Mouse (Mus musculus): ENCODE data around the gene Rnf111. TPM values are rescaled to one million over a fixed set of nuclear protein-coding genes. Genes with fewer than 3 reads are reported as not detected.
"Not testable (repeated sequence)": the region's sequence is repeated elsewhere in the genome, so short reads cannot be mapped to it uniquely, and the experiment has no call there.

Gene Rnf111
- total RNA-seq (2014; rRNA removed) = 26.2 and 35.9 TPM in 2 replicates
- 14.9 and 15.9 TPM in 2 replicates for polyA plus RNA-seq (2015; fragmentation: Nextera tagmentation; extraction: Ambion mirVana)

DNA sequence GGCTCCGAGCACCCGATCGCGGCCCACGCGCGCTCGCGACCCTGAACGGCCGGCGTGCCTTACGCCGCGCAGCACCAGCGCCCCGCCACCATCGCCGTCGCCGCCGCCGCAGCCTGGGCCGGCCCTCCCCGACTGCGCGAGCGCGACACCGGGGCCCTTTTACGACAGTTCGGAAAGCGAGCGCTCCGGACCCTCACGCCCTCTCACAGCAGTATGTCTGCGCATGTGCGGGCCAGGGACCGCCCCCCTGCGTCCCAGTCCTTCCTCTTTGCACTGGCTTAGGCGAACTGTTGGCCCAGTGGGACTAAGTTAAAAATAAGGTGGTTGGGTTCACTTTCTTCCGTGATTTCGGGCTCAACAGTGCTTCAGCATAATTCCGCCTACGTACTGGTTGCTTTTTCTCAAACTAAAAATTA is at the start of gene Rnf111:
TSS of gene Rnf111 (minus strand) at position 100 of the 416 bp plus-strand sequence.
- under 1% methylated on average over 41 of the region's 45 CpGs for WGBS
- peak within 1 kb of the TSS; percentile 85 for H3K4me3 ChIP-seq (ENCODE audit: low read length)
- H3K4me2 ChIP-seq (ENCODE audit: low read depth, low read length) = peak within 1 kb of the TSS; percentile 72
- H3K27ac ChIP-seq = peak within 1 kb of the TSS; percentile 96
- H3K9me3 ChIP-seq (ENCODE audit: low read length) = no peaks in the 10 kb centered on the region
- peak within 1 kb of the TSS; percentile 96 for H3K9ac ChIP-seq (replicated peaks; ENCODE audit: low read length)
- TF ChIP-seq CTCF (IDR thresholded peaks at IDR 0.05; ENCODE audit: low read depth) = peak; percentile 6; the same call in 1 of the 2 replicates
- peaks cover 6% of the 10 kb centered on the region for H3K4me1 ChIP-seq (ENCODE audit: insufficient read depth, low read length)
- H3K36me3 ChIP-seq (ENCODE audit: insufficient read depth, low read length) = no peaks in the 10 kb centered on the region
- peak; percentile 98 for ATAC-seq
- DNase-seq (ENCODE audit: low spot score) = peak; percentile 97
- no peaks in the 10 kb centered on the region for H3K27me3 ChIP-seq (ENCODE audit: insufficient read depth, low read length)

DNA sequence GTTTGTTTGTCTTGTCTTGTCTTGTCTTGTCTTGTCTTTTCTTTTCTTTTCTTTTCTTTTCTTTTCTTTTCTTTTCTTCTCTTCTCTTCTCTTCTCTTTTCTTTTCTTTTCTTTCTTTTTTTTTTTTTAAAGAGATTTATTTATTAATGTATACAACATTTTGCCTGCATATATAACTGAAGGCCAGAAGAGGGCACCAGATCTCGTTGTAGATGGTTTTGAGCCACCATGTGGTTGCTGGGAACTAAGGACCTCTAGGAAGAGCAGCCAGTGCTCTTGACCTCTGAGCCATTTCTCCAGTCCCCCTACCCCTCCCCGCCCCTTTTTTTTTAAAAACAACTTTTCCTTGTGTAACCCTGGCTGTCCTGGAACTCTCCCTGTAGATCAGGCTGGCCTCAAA is 48.7 kb upstream of the Rnf111 start:
- not testable (repeated sequence) for H3K36me3 ChIP-seq (ENCODE audit: insufficient read depth, low read length); H3K4me2 ChIP-seq (ENCODE audit: low read depth, low read length); H3K4me1 ChIP-seq (ENCODE audit: insufficient read depth, low read length); H3K27me3 ChIP-seq (ENCODE audit: insufficient read depth, low read length); DNase-seq (ENCODE audit: low spot score); H3K27ac ChIP-seq; H3K9me3 ChIP-seq (ENCODE audit: low read length); ATAC-seq; H3K9ac ChIP-seq (replicated peaks; ENCODE audit: low read length); H3K4me3 ChIP-seq (ENCODE audit: low read length)
- 99% methylated on average over 2 of the region's 2 CpGs for WGBS

DNA sequence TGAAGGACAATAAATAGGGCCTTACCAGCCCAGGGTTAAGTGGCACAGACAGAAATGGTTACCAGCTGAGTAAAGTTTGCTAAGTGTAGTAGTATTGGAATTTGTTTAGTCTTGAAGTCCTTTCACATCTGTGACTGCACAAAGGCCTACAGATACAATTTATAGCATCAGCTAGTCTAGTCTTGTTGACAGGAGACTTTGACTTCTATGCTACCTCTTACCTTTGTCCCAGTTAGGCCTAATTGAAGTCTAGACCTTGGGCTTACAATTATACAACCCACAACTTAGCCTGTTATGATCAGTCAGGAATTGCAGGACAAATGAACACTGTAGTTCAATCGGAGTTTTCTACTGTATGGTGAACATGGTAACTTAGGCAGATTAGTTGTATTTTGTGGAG is 48.0 kb upstream of the Rnf111 start:
- Histone ChIP-seq H3K9me3 (ENCODE audit: low read length) (no peaks in the 10 kb centered on the region), H3K4me3 (ENCODE audit: low read length) (no peak overlapping the region), H3K4me2 (ENCODE audit: low read depth, low read length) (no peak overlapping the region), H3K27me3 (ENCODE audit: insufficient read depth, low read length) (no peaks in the 10 kb centered on the region), H3K9ac (replicated peaks; ENCODE audit: low read length) (no peak overlapping the region), H3K4me1 (ENCODE audit: insufficient read depth, low read length) (no peaks in the 10 kb centered on the region), H3K36me3 (ENCODE audit: insufficient read depth, low read length) (no peaks in the 10 kb centered on the region), H3K27ac (no peak overlapping the region)
- no peak for TF ChIP-seq CTCF (IDR thresholded peaks at IDR 0.05; ENCODE audit: low read depth)
- ATAC-seq (no peak), DNase-seq (ENCODE audit: low spot score) (no peak)
- WGBS = 96% methylated on average over 1 of the region's 1 CpGs

DNA sequence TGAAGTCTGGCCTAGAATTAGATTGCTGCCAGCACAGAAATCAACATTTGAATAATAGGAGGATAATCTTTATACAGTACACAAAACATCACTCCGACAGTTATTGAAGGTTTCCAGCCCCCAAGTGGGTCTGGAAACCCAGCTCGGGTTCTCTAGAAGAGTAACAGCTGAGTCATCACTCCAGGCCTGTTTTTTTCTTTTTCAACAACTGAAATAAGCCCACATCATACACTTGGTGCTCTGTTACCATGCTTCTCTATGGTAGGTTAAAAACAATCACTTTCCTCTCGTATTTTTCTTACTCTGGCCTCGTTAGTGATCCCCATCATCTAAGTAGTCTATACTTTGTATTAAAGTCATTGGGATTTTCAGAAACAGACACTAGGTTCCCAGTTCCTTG is 44.8 kb upstream of the Rnf111 start:
- H3K36me3 ChIP-seq (ENCODE audit: insufficient read depth, low read length) = no peaks in the 10 kb centered on the region

DNA sequence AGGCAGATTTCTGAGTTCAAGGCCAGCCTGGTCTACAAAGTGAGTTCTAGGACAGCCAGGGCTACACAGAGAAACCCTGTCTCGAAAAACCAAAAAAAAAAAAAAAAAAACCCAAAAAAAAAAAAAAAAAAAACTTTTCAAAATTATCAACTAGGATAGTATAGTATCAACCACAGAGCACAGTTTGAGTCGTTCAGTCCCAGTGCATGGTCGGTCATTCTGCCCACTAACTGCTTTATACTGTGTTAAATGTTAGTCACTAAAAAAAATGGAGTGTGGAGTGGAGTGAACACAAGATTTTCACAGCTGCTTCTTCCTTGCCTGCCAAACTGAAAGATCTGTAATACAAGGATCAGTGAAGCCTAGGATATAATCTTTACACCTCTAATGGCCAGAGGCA is 43.1 kb upstream of the Rnf111 start:
- WGBS = 95% methylated on average over 2 of the region's 3 CpGs
- H3K4me2 ChIP-seq (ENCODE audit: low read depth, low read length); ATAC-seq; DNase-seq (ENCODE audit: low spot score); H3K9me3 ChIP-seq (ENCODE audit: low read length); H3K27ac ChIP-seq; H3K4me1 ChIP-seq (ENCODE audit: insufficient read depth, low read length); H3K4me3 ChIP-seq (ENCODE audit: low read length); H3K36me3 ChIP-seq (ENCODE audit: insufficient read depth, low read length); H3K27me3 ChIP-seq (ENCODE audit: insufficient read depth, low read length); H3K9ac ChIP-seq (replicated peaks; ENCODE audit: low read length): not testable (repeated sequence)

More for the DNA sequence above, 44.8 kb upstream of the Rnf111 start:
- ATAC-seq (no peak), DNase-seq (ENCODE audit: low spot score) (no peak)
- no peak overlapping the region for H3K9ac ChIP-seq (replicated peaks; ENCODE audit: low read length)
- H3K4me2 ChIP-seq (ENCODE audit: low read depth, low read length) = no peak overlapping the region
- no peak overlapping the region for H3K27ac ChIP-seq
- no peaks in the 10 kb centered on the region for H3K9me3 ChIP-seq (ENCODE audit: low read length)
- no peak for TF ChIP-seq CTCF (IDR thresholded peaks at IDR 0.05; ENCODE audit: low read depth)
- WGBS = 75% methylated on average over 4 of the region's 4 CpGs
- peaks cover 8% of the 10 kb centered on the region; the same call in 1 of the 2 replicates for H3K4me1 ChIP-seq (ENCODE audit: insufficient read depth, low read length)
- H3K27me3 ChIP-seq (ENCODE audit: insufficient read depth, low read length) = no peaks in the 10 kb centered on the region
- H3K4me3 ChIP-seq (ENCODE audit: low read length) = no peak overlapping the region

DNA sequence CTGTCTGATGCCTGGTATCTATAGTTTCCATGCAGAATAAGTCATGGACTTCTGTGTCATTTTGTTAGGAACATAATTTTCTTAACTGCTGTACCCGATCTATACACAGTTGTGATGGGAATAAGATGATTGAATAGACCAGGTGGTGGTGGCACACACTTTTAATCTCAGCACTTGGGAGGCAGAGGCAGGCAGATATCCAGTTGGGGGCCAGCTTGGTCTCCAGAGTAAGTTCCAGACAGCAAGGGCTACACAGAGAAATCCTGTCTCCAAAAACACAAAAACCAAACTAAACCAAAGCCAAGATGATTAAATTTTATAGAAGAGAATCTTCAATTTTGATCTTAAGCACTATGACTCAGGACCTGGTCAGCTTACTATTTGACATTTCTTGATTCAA is 41.3 kb upstream of the Rnf111 start:
- DNase-seq (ENCODE audit: low spot score) (no peak), ATAC-seq (no peak)
- peaks cover 8% of the 10 kb centered on the region; the same call in 1 of the 2 replicates for H3K4me1 ChIP-seq (ENCODE audit: insufficient read depth, low read length)
- no peak overlapping the region for H3K4me3 ChIP-seq (ENCODE audit: low read length)
- TF ChIP-seq CTCF (IDR thresholded peaks at IDR 0.05; ENCODE audit: low read depth) = no peak
- no peak overlapping the region for H3K27ac ChIP-seq
- no peak overlapping the region for H3K9ac ChIP-seq (replicated peaks; ENCODE audit: low read length)
- H3K4me2 ChIP-seq (ENCODE audit: low read depth, low read length) = no peak overlapping the region
- H3K36me3 ChIP-seq (ENCODE audit: insufficient read depth, low read length) = no peaks in the 10 kb centered on the region
- no peaks in the 10 kb centered on the region for H3K27me3 ChIP-seq (ENCODE audit: insufficient read depth, low read length)
- H3K9me3 ChIP-seq (ENCODE audit: low read length) = no peaks in the 10 kb centered on the region
- 79% methylated on average over 1 of the region's 1 CpGs for WGBS

DNA sequence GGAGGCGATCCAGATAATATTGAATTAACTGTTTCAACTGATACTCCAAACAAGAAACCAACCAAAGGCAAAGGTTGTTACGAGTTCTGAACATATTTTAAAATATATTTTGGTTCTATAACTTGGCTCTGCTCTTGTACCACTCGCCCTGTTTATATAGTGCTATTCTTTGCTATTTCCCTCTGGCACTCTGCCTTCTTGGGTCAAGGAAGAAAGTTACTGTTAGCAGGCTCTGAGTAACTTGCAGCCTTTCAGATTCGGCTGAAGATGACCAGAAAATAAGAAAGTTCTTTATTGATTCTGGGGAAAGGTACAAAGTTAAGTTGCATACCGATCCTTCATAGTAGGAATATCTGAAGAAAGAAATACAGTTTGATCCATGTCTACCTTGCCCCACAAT is 40.5 kb upstream of the Rnf111 start:
- Histone ChIP-seq H3K4me3 (ENCODE audit: low read length) (peak overlapping the region; percentile 97), H3K4me2 (ENCODE audit: low read depth, low read length) (peak overlapping the region; percentile 96), H3K36me3 (ENCODE audit: insufficient read depth, low read length) (no peaks in the 10 kb centered on the region), H3K27me3 (ENCODE audit: insufficient read depth, low read length) (no peaks in the 10 kb centered on the region), H3K4me1 (ENCODE audit: insufficient read depth, low read length) (peaks cover 8% of the 10 kb centered on the region; the same call in 1 of the 2 replicates), H3K27ac (no peak overlapping the region), H3K9me3 (ENCODE audit: low read length) (no peaks in the 10 kb centered on the region), H3K9ac (replicated peaks; ENCODE audit: low read length) (peak overlapping the region; percentile 99; the same call in 1 of the 2 replicates)
- no peak for TF ChIP-seq CTCF (IDR thresholded peaks at IDR 0.05; ENCODE audit: low read depth)
- DNase-seq (ENCODE audit: low spot score) (no peak), ATAC-seq (no peak)
- WGBS = 60% methylated on average over 5 of the region's 5 CpGs

Data from hindbrain, postnatal 0 days (tissue).